Mouse (Mus musculus) lung, postnatal 0 days (tissue): ENCODE measurements around the gene Cited2. TPM values are rescaled to one million over a fixed set of nuclear protein-coding genes. Genes with fewer than 3 reads are reported as not detected.

Experiments
- ATAC-seq: fragments of 200-750 bp; cut with Nextera tagmentation; 2 replicates; pipeline ENCODE4 v1.8.0; 2017; ENCODE audit warnings: moderate library complexity
- DNase-seq: peaks from one replicate; pipeline ENCODE4 v3.0.0-alpha.2; 2016; ENCODE audit warnings: low spot score
- H3K27ac ChIP-seq: fragments of 300-500 bp; sonication (generic); 2 replicates; pipeline ENCODE4 v1.5.1; 2014; ENCODE audit warnings: antibody characterized with exemption, mild to moderate bottlenecking, low read length, mixed read lengths
- H3K27me3 ChIP-seq: fragments of 300-500 bp; sonication (generic); replicated peaks from 2 replicates; pipeline ENCODE4 v1.6.1; 2014; ENCODE audit warnings: low read length, mixed read lengths; ENCODE audit not compliant: insufficient read depth
- H3K36me3 ChIP-seq: fragments of 300-500 bp; sonication (generic); 2 replicates; pipeline ENCODE4 v1.6.1; 2014; ENCODE audit warnings: low read length, mixed read lengths; ENCODE audit not compliant: insufficient read depth
- H3K4me1 ChIP-seq: fragments of 300-500 bp; sonication (generic); 2 replicates; pipeline ENCODE4 v1.6.1; 2014; ENCODE audit warnings: antibody characterized with exemption, low read depth, low read length, mixed read lengths; ENCODE audit not compliant: insufficient read depth
- H3K4me2 ChIP-seq: fragments of 300-500 bp; sonication (generic); replicated peaks from 2 replicates; pipeline ENCODE4 v1.6.1; 2014; ENCODE audit warnings: low read depth, mild to moderate bottlenecking, low read length, moderate library complexity, mixed read lengths
- H3K4me3 ChIP-seq: fragments of 300-500 bp; sonication (generic); 2 replicates; pipeline ENCODE4 v1.5.1; 2014; ENCODE audit warnings: low read depth, low read length
- H3K9ac ChIP-seq: fragments of 300-500 bp; sonication (generic); replicated peaks from 2 replicates; pipeline ENCODE4 v1.6.1; 2014; ENCODE audit warnings: low read depth, mild to moderate bottlenecking
- H3K9me3 ChIP-seq: fragments of 300-500 bp; sonication (generic); 2 replicates; pipeline ENCODE4 v1.6.1; 2016; ENCODE audit warnings: low read length, mixed read lengths
- CTCF ChIP-seq: IDR thresholded peaks from 2 replicates; pipeline ENCODE4 v1.5.1; 2016; ENCODE audit warnings: antibody characterized with exemption, mild to moderate bottlenecking
- EP300 ChIP-seq: IDR thresholded peaks from 2 replicates; pipeline ENCODE4 v1.6.1; 2016; ENCODE audit warnings: antibody characterized with exemption, mild to moderate bottlenecking, control low read depth
- WGBS: fragments of 180-500 bp; shearing (Covaris S2); extraction: QIAGEN DNeasy Blood & Tissue Kit; methylation state at CpG from one replicate; pipeline ENCODE4 v1.1.7; 2014; 5-methylcytosine and 5-hydroxymethylcytosine counted together
- polyA plus RNA-seq: library from polyadenylated mRNA; unstranded; fragments of >200 nt; fragmentation: Nextera tagmentation; extraction: Ambion mirVana; gene quantifications from 2 replicates; pipeline ENCODE4 v1.2.1, GENCODE M21; 2015

Cited2 gene
- polyA plus RNA-seq, 1 experiment from 2014 or later, result 57.9 TPM

GRCm38 (mm10) chr10:17681386-17681785 lies 41.6 kb upstream of the Cited2 start:
- Histone ChIP-seq H3K9me3 (no peaks in the 10 kb centered on the region), H3K4me1 (no peaks in the 10 kb centered on the region), H3K4me3 (no peak overlapping the region), H3K36me3 (no peaks in the 10 kb centered on the region), H3K9ac (no peak overlapping the region), H3K27ac (no peak overlapping the region), H3K27me3 (no peaks in the 10 kb centered on the region), H3K4me2 (no peak overlapping the region)
- DNase-seq (no peak), ATAC-seq (no peak)
- 88% methylated on average over 2 of the region's 2 CpGs for WGBS
- TF ChIP-seq CTCF (no peak), EP300 (no peak)

- DNase-seq, result no peak
- H3K4me1 ChIP-seq, result no peaks in the 10 kb centered on the region
- H3K9me3 ChIP-seq, result no peaks in the 10 kb centered on the region
- H3K27ac ChIP-seq, result no peak overlapping the region
- no peaks in the 10 kb centered on the region for H3K27me3 ChIP-seq
- TF ChIP-seq EP300 (no peak), CTCF (no peak)
- no peak for ATAC-seq
- no peaks in the 10 kb centered on the region for H3K36me3 ChIP-seq
- no peak overlapping the region for H3K9ac ChIP-seq
- WGBS, result 47% methylated on average over 6 of the region's 6 CpGs
- H3K4me3 ChIP-seq, result no peak overlapping the region
- H3K4me2 ChIP-seq, result no peak overlapping the region
Observed at GRCm38 (mm10) chr10:17683852-17684428, 39.1 kb upstream of the Cited2 start.

GRCm38 (mm10) chr10:17689806-17690205 lies 33.2 kb upstream of the Cited2 start:
- 5% methylated on average over 4 of the region's 4 CpGs for WGBS
- Histone ChIP-seq H3K4me1 (no peaks in the 10 kb centered on the region), H3K4me3 (no peak overlapping the region), H3K9me3 (no peaks in the 10 kb centered on the region), H3K36me3 (no peaks in the 10 kb centered on the region), H3K27ac (no peak overlapping the region), H3K9ac (no peak overlapping the region), H3K4me2 (no peak overlapping the region), H3K27me3 (no peaks in the 10 kb centered on the region)
- no peak for DNase-seq
- ATAC-seq, result no peak
- TF ChIP-seq CTCF (no peak), EP300 (no peak)

DNA sequence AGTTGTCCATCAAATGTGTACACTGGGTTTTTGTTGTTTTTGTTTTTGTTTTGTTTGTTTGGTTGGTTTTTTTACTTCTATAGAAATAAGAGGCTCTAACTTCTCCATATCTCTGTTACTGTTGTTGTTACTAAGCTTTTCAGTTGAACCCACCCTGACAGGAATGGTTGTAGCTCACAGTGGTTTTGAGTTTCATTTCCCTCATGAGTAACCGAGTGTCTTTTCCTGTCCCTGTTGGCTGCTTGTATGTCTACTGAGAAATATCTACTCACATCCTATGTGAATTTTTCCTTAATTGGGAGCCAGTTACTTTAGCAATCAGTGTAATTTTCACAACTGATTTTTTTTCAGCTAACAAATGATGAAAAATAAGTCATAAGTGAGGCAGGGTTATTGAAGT lies 31.3 kb upstream of the Cited2 start:
- no peaks in the 10 kb centered on the region for H3K9me3 ChIP-seq
- 79% methylated on average over 1 of the region's 1 CpGs for WGBS
- no peak overlapping the region for H3K4me2 ChIP-seq
- ATAC-seq (no peak), DNase-seq (no peak)
- H3K4me3 ChIP-seq, result no peak overlapping the region
- TF ChIP-seq EP300, result no peak
- no peak for TF ChIP-seq CTCF
- no peaks in the 10 kb centered on the region for H3K36me3 ChIP-seq
- H3K27ac ChIP-seq, result no peak overlapping the region
- no peak overlapping the region for H3K9ac ChIP-seq
- H3K27me3 ChIP-seq, result no peaks in the 10 kb centered on the region
- no peaks in the 10 kb centered on the region for H3K4me1 ChIP-seq

- ATAC-seq (no peak), DNase-seq (no peak)
- TF ChIP-seq EP300 (no peak), CTCF (no peak)
- no peaks in the 10 kb centered on the region for H3K27me3 ChIP-seq
- H3K4me2 ChIP-seq, result no peak overlapping the region
- no peaks in the 10 kb centered on the region for H3K4me1 ChIP-seq
- no peaks in the 10 kb centered on the region for H3K36me3 ChIP-seq
- no peak overlapping the region for H3K9ac ChIP-seq
- H3K27ac ChIP-seq, result no peak overlapping the region
- no peak overlapping the region for H3K4me3 ChIP-seq
- H3K9me3 ChIP-seq, result no peaks in the 10 kb centered on the region
- WGBS, result 86% methylated on average over 3 of the region's 3 CpGs
Observed at GRCm38 (mm10) chr10:17695801-17696200, 27.2 kb upstream of the Cited2 start.

DNA sequence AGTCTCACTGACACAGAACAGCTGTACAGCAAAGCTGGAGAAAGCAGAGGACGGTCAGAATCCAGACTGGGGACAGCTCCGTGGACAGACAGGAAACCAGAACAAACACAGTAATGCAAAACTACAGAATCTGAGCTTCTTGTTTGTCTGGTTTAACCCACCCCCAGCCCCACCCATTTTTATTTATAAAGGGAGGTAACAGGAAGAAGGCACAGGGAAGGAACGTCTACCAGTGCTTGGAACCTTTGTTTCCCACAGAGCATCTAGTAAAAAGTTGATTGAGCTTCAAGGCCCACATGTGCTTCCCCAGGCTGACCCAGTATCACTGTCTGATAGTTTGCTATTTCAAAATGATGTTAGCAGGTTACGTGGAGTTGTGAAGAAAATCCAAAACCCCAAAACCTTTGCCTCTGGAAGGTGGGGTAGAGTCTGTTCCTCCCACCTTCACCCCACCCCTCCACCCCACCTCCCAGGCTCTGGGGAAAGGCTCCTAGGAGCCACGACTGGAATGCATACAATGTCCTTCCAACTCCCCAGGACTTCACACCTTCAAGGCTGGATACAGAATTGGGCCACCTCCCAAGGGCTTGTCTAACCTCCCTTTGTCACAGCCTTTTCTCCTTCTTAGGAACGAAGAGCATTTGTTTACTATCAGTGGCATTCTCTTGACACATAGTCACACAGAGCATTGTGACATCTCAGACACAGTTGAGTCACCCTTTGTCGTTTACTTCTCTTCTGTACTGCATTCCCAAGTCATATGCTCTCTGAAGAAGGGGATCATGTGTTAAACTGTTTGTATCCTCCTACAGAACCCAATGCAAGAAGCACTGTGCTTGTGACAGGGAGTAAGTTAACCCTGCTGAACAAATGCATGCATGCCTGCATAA lies 25.4 kb upstream of the Cited2 start:
- no peaks in the 10 kb centered on the region for H3K36me3 ChIP-seq
- WGBS, result 38% methylated on average over 7 of the region's 7 CpGs
- no peaks in the 10 kb centered on the region for H3K9me3 ChIP-seq
- DNase-seq (peak; percentile 56), ATAC-seq (peak; percentile 59)
- no peaks in the 10 kb centered on the region for H3K4me1 ChIP-seq
- no peak overlapping the region for H3K4me2 ChIP-seq
- no peak overlapping the region for H3K9ac ChIP-seq
- no peaks in the 10 kb centered on the region for H3K27me3 ChIP-seq
- H3K4me3 ChIP-seq, result no peak overlapping the region
- H3K27ac ChIP-seq, result no peak overlapping the region
- TF ChIP-seq EP300 (0 out of 2 replicates have a peak, but pooled peaks have one; percentile 11), CTCF (no peak)
